Mouse (Mus musculus): ENCODE measurements around the gene Ago1.

Ago1 gene

DNA sequence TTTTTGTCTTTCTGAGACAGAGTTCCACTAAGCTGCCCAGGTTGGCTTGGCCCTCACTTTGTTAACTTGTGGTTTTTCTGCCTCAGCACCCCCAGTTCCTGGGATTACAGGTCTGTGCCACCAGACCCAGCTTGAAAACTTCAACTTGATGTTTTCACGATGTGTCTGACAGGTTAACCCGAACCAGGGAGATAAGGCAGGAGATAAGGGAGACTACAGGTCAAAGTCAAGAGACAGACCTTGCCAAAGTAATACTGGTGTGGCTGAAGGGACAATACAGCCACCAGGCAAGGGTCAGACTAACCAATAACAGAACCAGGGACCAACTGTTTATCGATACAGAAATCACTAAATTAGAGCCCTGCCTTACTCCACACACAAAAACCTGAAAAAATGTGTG, 11.9 kb upstream of the Ago1 start:
- DNase-seq (ENCODE audit: extremely low read depth, low read depth), result no peak

DNA sequence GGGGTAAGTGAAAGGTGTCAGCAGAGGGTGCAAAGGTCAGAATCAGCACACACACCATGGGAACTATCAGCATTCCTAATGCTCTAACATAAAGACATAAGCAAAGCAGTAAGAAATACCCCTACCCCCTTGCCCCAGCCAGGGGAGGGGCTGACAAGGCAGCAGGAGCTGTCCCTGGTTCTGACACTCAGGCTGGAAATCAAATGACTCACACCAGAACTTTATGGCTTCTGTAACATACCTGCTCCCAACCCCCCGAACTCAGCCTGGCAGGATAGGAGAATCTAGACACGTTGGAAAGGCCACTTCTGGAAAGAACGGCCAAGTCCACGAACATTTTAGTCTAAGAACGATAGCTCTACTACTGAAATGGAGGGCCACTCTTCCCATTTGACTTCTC, 4.6 kb upstream of the Ago1 start:
- no peak for DNase-seq (ENCODE audit: extremely low read depth, low read depth)

DNA sequence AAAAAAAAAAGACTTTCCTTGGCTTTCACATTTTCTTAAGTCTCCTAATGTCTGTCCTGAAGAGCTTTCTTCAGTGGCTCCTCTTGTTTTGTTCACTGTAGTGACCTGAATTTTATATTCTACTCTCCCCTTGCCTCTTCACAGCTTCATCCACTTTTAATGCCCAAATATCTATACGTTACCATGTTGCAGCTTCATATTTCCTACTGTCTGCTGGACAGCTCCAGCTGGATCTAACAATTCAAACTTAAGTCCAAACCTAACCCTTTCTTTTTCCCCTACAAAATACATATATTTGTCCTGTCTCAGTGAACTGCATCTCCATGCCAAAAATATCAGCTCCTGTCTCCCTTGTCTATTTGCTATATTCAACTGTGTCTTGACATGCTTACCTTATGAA, 951 bp upstream of the Ago1 start:
- no peak for DNase-seq (ENCODE audit: extremely low read depth, low read depth)

DNA sequence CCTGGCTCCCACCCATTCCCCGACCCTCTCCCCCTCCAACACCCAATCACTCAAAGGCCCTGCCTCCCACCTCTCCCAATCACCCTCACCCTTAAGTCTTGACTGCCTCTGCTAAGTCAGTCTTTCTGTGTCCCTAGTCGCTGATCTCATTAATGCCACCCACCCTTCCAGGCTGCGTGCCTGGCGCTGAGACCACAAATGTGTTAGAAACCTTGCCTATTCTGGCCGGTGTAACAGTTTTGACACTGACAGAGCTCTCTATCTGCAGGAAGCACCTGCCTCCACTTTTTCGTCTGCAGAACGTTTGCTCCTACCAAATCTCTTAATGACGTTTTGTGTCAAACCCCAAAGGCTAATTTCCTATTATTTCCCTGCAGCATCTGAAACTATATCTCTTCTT, 542 bp upstream of the Ago1 start:
- DNase-seq (ENCODE audit: extremely low read depth, low read depth), result peak; percentile 89

DNA sequence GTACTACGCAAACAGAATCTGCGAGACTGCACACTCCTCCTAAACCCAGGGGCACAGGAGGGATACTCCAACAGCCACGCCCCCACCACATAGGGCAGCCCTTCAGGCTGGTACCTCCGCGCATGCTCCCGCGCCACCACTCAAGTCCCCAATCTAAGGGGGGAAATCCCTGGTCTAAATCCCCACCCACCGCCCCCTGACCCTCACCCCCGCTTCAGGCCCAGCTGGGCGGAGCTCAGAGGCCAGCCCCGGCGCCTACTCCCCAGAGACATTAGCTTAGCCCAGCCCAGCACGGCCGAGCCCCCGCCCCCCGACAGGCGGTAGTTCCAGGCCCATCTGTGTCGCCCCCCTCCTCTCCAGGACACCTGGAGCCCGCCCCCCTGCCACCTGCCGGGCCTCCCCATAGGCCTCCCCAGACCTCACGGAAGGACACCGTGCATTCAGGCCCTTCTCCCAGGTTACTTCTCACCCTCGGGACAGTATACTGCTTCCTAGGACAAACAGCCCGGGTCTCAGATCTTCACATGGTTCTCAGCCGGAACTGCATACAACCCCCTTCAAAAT, 580 bp downstream of the Ago1 start:
- DNase-seq (ENCODE audit: extremely low read depth, low read depth), result peak; percentile 37

DNA sequence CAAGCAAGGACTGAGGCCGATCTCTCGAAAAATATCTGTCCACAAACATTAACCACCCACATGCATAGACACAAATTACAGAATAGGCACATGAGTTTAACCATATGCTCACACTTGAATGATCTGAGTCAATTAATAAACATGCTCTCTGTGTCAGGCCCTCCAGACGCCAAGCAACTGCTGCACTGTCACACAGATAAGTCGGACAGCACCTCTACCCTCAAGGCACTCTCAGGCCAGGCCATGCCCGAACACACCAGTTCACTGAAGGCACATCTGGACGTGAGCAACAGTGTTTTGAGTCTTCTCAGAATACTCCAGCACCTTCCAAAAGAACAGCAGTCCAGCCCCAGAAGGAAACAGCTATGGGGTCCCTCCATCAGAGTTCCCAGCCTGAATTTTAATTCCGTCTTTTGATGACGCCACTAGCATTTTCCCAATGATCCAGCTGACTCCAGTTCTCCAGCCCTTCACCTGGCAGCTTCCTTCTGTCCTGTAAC, 2.1 kb downstream of the Ago1 start:
- no peak for DNase-seq (ENCODE audit: extremely low read depth, low read depth)

DNA sequence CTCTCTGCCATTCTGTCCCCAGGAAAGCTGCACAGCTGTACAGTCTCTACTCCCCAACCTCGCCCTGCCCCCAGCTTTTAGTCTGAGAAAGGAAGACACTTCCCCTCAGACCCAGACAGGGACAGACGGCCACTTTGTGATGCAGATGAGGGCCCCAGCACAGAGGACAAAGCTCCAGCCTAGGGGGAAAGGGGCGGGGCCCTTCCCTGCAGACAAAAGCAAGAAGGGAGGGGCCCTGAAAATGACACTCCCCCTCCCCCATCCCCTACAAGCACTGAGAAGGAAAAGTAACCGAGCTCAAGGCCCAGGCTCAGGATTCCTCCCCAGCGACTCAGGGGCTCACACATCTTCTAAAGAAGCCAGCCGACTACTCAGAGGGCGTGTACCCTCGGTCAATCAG, 2.5 kb downstream of the Ago1 start:
- no peak for DNase-seq (ENCODE audit: extremely low read depth, low read depth)

DNA sequence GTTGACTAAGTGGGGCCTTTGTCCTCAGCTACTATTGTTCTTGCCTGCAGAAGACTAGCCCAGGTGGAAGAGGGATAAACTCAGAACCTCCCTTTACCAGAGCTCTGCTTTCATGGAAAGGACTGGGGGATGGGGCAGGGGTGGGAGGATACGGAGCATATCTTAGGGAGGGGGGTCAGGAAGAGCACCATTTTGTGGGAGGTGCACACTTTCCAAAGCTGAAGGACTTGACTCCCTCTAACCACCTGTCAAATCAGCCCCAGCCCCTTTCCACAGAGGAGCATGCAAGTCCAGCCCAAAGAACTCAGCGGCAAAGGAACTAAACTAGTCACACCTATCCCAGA, 3.5 kb downstream of the Ago1 start:
- DNase-seq (ENCODE audit: extremely low read depth, low read depth), result no peak

DNA sequence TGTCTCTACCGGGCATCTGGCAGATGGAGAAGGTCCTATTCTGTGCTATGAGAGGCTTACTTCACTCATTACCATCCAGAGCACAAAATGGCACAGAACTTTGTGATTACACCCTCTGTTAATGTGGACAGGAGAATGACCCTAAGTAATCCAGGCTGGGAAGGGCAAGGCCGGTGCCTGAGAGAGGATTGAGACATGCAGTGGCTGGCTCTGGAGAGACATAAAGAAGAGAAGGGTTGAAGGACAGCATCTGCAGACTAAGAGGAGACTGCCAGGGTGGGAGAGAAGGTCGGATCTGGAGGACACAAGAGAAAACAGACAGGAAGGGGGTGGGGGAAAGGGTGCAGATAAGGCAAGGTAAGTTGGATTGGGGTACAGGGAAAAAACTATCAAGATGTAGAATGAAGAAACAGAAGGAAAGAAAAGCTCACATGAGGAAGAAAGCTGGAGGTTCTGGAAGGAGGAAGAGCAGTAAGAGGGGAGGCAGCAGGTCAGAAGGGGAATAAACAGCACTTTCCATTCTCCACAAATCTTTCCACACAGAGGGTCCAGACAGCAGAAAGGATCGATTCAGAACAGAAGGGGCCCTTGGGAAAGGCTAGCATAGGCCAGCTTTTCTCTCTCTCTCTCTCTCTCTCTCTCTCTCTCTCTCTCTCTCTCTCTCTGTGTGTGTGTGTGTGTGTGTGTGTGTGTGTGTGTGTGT, 4.0 kb downstream of the Ago1 start:
- no peak for DNase-seq (ENCODE audit: extremely low read depth, low read depth)

DNA sequence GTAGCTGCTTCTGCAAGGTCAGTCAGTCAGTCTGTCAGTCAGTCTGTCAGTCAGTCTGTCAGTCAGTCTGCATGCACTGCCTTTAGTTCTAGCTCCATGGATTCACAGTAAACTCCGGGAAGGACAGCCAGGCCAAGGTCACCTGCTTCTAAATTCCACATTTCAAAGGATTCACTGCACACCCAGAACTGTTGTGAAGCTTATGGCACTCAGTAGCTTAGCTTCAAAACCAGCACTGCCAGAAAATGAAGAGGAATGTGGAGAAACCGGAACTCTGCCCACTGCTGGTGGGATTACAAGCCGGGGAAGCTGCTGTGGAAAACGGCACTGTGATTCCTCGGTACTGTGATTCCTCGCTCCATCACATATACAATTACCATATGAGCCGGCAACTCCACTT, 12.9 kb downstream of the Ago1 start:
- DNase-seq (ENCODE audit: extremely low read depth, low read depth), result no peak

DNA sequence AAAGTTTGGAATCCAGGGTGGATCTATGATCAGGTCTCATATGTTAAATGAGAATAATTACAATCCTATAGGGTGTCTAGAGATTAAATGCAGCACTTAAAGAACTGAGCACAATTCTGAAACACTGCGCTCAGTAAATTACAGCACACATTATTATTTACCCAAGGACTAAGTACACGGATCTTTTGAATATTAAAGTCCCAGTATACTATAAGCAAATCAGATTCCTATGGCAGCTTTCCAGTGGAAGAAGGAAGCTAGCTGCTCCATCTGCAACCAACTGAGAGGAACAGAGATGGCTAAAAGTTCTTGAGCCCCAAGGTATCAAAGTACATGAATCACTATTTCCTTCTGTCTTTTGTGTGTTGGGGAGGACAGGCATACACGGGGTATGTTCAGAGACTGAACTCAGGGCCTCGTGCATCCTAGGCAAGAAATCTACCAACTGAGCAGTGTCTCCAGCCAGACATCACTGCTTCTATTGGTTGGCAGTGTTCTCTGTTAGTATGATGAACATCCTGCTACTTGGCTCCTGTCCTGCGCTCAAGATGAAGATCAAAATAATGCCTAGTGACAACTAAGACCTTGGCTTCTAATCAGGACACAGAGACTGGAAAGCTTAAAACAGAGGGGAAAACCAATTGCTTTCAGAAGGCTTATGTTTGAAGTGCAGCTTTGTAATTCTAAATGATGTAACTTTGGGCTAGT, 13.7 kb downstream of the Ago1 start:
- DNase-seq (ENCODE audit: extremely low read depth, low read depth), result no peak

DNA sequence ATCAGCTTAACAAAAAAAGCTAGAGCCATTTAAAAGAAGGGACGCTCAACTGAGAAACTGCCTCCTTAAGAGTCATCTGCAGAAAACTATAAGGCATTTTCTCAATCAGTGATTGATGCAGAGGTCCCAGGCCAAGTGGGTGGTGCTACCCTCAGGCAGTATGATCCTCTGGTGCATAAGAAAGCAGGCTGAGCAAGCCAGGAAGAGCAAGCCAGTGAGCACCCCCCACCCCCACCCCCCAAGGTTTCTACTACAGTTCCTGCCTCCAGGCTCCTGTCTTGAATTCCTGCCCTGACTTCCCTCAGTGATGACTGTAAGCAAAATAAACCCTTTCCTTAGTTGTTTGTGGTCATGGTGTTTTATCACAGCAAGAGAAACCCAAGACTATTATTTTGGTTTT, 18.1 kb downstream of the Ago1 start:
- DNase-seq (ENCODE audit: extremely low read depth, low read depth), result no peak

DNA sequence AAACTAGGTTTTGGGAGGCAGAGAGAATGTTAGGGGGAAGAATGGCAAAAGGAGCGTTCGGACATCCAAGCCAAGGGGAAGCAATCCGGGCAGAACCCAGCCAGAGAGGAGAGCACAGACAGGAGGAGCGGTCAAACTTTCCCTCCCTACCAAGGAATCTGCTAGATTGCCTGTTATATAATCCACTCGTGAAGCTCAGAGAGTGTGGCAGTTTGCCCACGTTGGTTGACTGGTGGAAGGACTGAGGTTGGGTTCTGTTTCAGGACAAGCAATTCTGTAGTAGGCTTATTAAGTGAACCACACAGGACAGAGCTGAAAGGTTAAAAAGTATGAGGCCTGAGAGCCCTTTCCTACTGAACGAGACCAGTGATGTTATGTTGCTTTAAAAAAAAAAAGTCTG, 21.3 kb downstream of the Ago1 start:
- DNase-seq (ENCODE audit: extremely low read depth, low read depth), result no peak

DNA sequence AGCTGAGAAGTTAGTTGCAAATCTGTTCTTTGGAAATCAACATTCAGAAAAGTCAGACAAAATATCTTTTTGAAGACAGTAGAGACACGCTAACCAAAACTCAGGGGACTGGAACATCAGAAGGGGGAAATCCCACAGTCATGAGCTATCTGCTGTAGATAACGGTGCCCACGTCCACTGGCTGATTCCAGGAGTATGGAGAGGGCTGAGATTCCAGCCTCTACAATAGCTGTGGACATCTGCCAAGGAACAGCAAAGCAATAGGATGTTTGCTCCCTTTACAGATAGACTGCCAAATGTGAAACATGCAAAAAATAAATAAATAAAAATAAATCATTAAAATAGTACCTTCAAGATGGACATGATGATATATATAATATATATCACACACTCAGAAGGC, 23.9 kb downstream of the Ago1 start:
- no peak for DNase-seq (ENCODE audit: extremely low read depth, low read depth)

DNA sequence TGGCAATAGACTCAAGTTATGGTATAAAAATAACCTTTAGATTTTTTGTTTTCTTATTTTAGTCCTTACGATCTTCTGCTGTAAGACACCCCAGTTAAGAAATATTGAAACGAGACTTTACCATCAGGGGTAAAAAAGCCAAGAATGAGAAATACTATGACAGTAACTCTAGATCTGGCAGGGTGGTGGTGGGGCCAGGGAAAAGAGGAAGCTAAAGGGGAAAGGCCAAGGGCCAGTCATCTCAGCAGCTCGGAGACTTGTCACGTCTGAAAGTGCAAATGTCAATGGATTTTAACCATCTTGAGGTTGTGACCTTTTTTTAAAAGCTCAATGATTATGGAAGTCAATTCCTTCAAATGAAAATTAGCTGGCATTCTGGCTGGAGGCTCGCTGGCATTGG, 30.1 kb downstream of the Ago1 start:
- no peak for DNase-seq (ENCODE audit: extremely low read depth, low read depth)

DNA sequence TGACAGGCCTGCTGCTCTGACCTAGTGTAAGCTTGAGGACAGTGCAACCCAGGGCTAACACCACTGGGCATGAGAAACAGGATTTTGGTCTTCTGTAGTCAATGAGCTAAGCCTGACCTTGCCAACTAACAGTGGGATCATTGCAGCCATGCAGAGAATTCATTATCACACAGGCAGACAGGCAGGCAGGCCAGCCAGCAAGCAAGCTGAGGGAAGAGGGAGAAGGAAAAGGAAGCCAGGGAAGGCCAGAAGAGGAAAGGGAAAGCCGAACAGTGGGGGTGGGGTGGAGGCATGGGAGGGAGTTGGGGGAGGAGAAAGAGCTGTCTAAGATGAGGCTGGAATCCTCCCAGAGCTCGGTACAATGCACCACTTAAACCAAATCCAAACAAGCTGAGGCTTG, 32.1 kb downstream of the Ago1 start:
- no peak for DNase-seq (ENCODE audit: extremely low read depth, low read depth)

DNA sequence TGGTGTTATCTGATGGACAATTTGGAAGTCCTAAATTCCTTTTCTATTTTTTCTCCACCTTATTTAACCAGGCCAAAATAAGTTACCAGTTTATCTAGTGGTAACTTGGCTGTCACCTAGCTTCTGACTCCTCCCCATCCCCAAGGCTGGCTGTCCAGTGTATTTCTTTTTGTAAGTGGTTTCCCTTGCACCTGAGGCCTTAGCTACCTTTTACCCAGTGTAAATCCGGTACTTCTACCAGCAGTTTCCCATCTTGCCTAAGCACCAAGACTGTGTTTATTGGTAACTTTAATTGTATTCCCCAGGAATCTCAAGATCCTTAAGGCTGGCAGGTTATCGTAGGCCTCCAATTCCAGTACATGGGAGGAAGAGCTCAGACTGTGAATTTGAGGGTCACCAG, 34.3 kb downstream of the Ago1 start:
- DNase-seq (ENCODE audit: extremely low read depth, low read depth), result no peak

DNA sequence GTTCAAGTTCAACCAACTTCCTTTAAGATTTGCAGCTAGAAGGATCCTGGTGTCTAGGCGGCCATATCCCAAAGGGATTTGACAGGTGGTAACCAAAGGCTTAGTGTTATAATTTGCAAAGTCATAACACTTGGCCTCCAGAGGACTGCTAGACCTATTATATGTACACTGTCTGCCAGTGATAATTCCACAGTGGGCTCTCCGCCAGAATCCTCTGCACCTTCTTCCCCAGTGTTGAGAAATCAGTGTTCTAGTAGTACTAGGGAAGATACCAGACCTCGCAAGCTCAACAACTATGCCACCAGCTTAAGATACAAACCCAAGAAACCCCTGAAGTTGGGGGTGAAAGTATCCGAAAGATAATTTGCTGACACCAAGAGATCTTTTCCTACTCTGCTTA, 35.2 kb downstream of the Ago1 start:
- DNase-seq (ENCODE audit: extremely low read depth, low read depth), result no peak

DNA sequence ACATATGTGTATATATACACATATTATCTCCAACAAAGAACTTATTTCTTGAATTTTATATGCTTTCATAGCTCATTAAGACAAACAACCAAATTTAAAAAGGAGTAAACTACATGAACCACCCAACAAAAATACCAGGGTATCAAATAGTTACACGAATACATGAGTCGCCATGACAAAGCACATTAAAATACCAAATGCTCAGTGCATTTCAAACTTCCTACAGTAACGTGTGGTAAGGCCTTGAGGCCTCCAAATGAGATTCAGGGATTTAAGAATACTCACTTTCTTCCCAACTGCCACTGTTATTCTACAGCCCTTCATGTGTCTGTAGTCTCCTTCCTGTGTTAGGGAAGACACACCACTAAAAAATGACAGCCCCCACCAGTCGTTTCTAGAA, 36.6 kb downstream of the Ago1 start:
- DNase-seq (ENCODE audit: extremely low read depth, low read depth), result no peak

DNA sequence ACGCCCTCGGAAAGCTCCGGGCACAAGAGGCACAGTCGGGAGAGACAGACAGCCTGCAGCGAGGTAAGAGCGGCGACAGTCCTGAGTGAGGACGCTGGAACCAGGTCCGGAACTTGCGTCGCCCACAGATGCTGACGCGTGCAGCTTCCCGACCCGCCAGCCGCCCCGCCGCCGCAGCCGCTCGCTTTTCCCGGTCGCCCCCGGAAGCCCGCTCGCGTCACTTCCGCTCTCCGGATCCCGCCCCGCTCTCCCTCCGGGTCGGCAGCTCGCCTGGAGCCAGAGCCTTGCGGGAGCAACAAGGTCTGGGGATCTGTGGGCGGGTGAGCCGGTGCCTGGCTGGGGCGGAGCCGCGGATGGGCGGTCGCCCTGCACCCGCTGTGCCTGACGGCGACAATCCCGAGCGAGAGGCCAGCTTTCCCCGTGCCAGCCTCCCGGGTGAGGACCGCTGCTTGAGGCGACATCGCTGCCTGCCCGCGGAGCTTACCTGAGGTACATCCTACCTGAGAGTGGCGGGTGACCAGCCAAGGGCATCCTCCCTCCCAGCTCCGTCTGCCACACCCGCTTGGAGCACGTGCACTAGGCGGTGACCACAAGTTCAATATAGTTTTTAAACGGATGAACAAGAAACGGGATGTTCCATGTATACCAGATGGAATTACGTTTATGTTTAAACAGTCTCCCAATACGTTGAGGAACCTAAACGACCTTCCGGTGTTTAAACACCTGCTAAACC, 38.9 kb downstream of the Ago1 start, which contains the start of gene Ago3:
Gene Ago3 (minus strand): TSS at position 210 of the 733 bp plus-strand sequence.
- DNase-seq (ENCODE audit: extremely low read depth, low read depth), result peak; percentile 67

DNA sequence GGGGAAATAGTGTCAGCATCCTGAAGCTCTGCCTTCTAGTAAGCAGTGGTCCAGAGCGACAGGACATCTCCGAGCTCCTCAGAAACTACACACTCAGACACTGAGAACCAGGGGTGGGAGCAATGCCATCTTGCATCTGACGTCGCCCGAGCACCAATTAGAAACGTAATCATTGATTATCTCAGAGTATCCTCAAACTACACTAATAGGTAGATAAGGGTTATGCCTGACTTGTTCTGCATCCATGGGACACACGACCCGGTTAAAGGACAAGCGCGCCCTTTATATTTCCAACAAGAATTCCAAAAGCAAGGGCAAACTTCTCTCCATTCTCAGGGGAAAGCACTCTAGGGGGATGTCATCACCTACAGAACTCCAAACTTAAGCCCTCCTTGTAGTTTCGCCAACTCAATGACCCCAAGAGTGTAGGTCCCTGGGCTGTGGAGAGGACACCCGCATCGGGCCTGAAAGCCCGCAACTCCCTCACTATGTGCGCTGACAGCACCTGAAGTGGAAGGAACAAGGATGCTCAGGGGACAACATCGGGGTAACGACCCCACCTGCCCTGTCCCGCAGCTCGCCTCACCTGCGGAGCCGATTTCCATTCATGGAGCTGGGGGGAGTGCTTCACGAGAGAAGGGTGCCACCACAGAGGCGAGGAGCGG, 39.6 kb downstream of the Ago1 start:
- peak; percentile 22 for DNase-seq (ENCODE audit: extremely low read depth, low read depth)

DNA sequence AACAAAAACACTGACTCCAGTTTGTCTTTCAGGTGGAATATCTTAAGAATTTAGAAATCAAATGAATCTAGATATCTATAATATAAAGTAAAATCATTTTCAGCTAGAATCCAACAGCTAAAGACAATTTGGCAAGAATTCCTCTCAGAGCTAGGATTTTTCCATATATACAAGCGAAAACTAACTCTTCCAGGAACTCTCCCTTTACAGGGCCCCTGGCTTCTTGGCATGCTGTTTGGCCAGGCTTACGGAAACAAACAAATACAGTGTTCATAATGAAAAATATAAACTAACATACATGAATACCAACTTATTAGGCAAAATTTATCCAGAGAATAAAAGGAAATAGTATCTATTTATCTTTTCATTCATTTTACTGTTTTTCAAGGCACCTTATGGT, 44.5 kb downstream of the Ago1 start:
- DNase-seq (ENCODE audit: extremely low read depth, low read depth), result no peak
